Mouse (Mus musculus) embryonic fibroblast, embryonic 13.5 days (primary cell): ENCODE data around the gene Ace3.

Experiments used
- CTCF ChIP-seq: IDR thresholded peaks from 2 replicates; pipeline ENCODE4 v1.5.1; 2011; ENCODE audit warnings: mild to moderate bottlenecking, control low read depth, low read length, moderate library complexity, borderline replicate concordance; ENCODE audit not compliant: insufficient read depth
- POLR2A ChIP-seq: IDR thresholded peaks from 2 replicates; pipeline ENCODE4 v1.6.1; 2011; ENCODE audit warnings: low read depth, mild to moderate bottlenecking, control low read depth, low read length, moderate library complexity

DNA sequence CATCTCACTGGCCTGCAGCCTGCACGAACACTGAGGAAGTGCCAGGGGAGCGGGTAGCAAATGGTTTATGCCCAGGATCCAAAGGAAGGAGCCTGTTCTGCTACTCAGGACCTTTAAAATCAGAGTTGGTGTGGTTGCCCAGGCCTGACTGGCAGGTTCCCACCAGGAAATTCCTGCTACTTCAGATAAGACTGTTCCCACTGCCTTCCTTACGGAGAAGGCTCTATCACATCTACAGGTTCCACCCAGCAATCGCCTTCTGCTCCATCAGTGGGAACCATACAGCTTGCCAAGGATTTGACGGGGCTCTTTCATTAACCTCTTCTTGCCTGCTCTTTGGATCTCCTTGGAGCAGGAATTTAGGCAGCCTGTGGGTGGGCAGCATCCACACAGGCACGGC is 7.0 kb upstream of the Ace3 start:
- TF ChIP-seq POLR2A (no peak), CTCF (no peak)
